Mouse (Mus musculus): Measurements from ENCODE around the gene 4930447C04Rik. TPM values are rescaled to one million over a fixed set of nuclear protein-coding genes. Genes with fewer than 3 reads are reported as not detected.

4930447C04Rik gene
- polyA plus RNA-seq, 1 experiment, result not detected

DNA sequence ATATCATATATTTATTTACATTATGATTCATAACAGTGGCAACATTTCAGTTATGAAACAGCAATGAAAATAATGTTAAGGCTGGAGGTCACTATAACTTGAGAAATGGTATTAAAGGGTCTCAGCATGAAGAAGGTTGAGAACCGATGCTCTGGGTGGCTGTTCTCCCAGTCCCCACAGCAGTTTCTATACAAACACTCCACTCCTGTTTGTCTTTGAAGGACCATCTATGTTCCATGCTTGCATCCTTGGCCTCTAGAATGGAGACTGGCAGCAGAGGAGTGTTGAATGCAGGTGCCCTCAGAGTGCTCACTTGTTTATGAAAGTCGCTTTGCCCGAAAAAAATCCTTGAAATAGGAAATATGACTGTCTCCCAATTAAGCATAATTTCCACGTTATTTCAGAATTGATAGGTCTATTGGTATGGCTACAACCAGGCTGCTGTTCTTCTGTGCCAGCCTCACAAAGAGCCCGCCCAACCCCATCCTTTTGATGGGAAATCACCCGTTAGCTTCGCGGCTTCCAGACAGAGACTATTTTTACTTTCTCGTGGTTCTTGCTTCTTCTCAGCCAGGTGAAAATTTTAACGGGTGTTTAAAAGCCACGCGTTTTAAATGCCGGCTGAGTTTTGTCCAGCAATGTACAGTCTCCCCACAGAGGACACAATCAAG, 87.0 kb downstream of the 4930447C04Rik start:
- peaks cover 38% of the 10 kb centered on the region for H3K27me3 ChIP-seq (ENCODE audit: control insufficient read depth, insufficient read depth, insufficient read length)
- no peak overlapping the region for H3ac ChIP-seq (ENCODE audit: control insufficient read depth, insufficient read length, low read depth)
- H3K79me2 ChIP-seq (ENCODE audit: control insufficient read depth, insufficient read depth), result no peaks in the 10 kb centered on the region
- no peaks in the 10 kb centered on the region for H3K36me3 ChIP-seq (ENCODE audit: control insufficient read depth, insufficient read depth)
- H3K79me3 ChIP-seq (ENCODE audit: low read depth), result no peaks in the 10 kb centered on the region
- no peak overlapping the region for H3K4me3 ChIP-seq (ENCODE audit: insufficient read depth, poor library complexity, severe bottlenecking)
- no peak for TF ChIP-seq CTCF (IDR thresholded peaks at IDR 0.05; ENCODE audit: control insufficient read depth, insufficient read depth, insufficient read length)
- no peak for TF ChIP-seq MAX (IDR thresholded peaks at IDR 0.05)
- TF ChIP-seq USF1 (IDR thresholded peaks at IDR 0.05; ENCODE audit: low read depth), result no peak
- TF ChIP-seq MYOG (IDR thresholded peaks at IDR 0.05; ENCODE audit: control insufficient read depth, extremely low read depth, insufficient read length), result no peak
- no peak for TF ChIP-seq CEBPB (IDR thresholded peaks at IDR 0.05; ENCODE audit: low read depth)
- TF ChIP-seq MYOD1 (IDR thresholded peaks at IDR 0.05; ENCODE audit: control insufficient read depth, insufficient read length, low read depth), result no peak
- TF ChIP-seq FOSL1 (IDR thresholded peaks at IDR 0.05; ENCODE audit: insufficient read depth, low read length, poor library complexity, severe bottlenecking), result no peak

DNA sequence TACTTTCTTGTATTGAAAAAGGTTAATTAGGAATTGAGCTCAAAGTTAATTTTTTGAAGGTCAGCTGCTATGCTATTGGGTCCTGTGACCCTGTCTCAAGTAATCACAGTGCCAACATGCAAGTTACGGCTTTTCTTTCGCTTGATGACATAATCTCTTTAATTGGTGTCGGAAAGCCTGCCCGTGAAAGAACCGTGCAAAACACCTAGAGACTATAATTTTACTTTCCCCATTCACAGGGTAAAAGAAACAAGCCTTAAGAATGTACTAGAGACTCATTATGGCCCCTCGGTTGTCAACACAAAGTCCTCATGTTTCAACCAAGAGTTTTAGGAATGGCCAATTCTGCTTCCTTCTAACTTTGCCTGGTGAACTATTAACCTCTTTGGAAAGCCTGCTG, 88.3 kb downstream of the 4930447C04Rik start:
- Histone ChIP-seq H3K79me2 (ENCODE audit: control insufficient read depth, insufficient read depth) (no peaks in the 10 kb centered on the region), H3K36me3 (ENCODE audit: control insufficient read depth, insufficient read depth) (no peaks in the 10 kb centered on the region), H3ac (ENCODE audit: control insufficient read depth, insufficient read length, low read depth) (no peak overlapping the region), H3K79me3 (ENCODE audit: low read depth) (no peaks in the 10 kb centered on the region), H3K4me3 (ENCODE audit: insufficient read depth, poor library complexity, severe bottlenecking) (no peak overlapping the region), H3K27me3 (ENCODE audit: control insufficient read depth, insufficient read depth, insufficient read length) (peaks cover 43% of the 10 kb centered on the region)
- TF ChIP-seq CTCF (IDR thresholded peaks at IDR 0.05; ENCODE audit: control insufficient read depth, insufficient read depth, insufficient read length) (no peak), CEBPB (IDR thresholded peaks at IDR 0.05; ENCODE audit: low read depth) (no peak), USF1 (IDR thresholded peaks at IDR 0.05; ENCODE audit: low read depth) (no peak), MYOG (IDR thresholded peaks at IDR 0.05; ENCODE audit: control insufficient read depth, extremely low read depth, insufficient read length) (no peak), MAX (IDR thresholded peaks at IDR 0.05) (no peak), FOSL1 (IDR thresholded peaks at IDR 0.05; ENCODE audit: insufficient read depth, low read length, poor library complexity, severe bottlenecking) (no peak), MYOD1 (IDR thresholded peaks at IDR 0.05; ENCODE audit: control insufficient read depth, insufficient read length, low read depth) (no peak)

DNA sequence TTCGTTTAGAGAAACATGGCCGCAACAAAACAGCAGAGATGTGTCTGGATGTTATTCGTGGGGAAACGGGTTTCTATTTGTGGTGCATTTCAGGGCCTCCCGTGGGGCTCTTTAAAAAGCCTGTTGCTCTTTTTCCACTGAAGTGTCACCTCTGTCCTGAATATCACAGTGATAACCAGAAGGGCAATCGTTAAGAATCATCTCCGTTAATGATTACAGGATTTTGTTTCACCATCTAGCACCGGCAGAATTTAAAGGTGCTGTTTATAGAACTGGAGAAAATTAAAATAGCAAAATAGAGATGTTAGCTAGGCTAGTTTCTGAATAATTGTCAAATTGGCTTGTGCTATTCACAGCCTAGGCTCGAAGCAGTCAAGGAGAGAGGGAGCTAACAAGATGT, 90.4 kb downstream of the 4930447C04Rik start:
- peaks cover 44% of the 10 kb centered on the region for H3K27me3 ChIP-seq (ENCODE audit: control insufficient read depth, insufficient read depth, insufficient read length)
- no peak overlapping the region for H3ac ChIP-seq (ENCODE audit: control insufficient read depth, insufficient read length, low read depth)
- H3K79me2 ChIP-seq (ENCODE audit: control insufficient read depth, insufficient read depth), result no peaks in the 10 kb centered on the region
- H3K36me3 ChIP-seq (ENCODE audit: control insufficient read depth, insufficient read depth), result no peaks in the 10 kb centered on the region
- no peak overlapping the region for H3K4me3 ChIP-seq (ENCODE audit: insufficient read depth, poor library complexity, severe bottlenecking)
- no peaks in the 10 kb centered on the region for H3K79me3 ChIP-seq (ENCODE audit: low read depth)
- TF ChIP-seq FOSL1 (IDR thresholded peaks at IDR 0.05; ENCODE audit: insufficient read depth, low read length, poor library complexity, severe bottlenecking) (no peak), CTCF (IDR thresholded peaks at IDR 0.05; ENCODE audit: control insufficient read depth, insufficient read depth, insufficient read length) (no peak), MYOD1 (IDR thresholded peaks at IDR 0.05; ENCODE audit: control insufficient read depth, insufficient read length, low read depth) (no peak), CEBPB (IDR thresholded peaks at IDR 0.05; ENCODE audit: low read depth) (no peak), MYOG (IDR thresholded peaks at IDR 0.05; ENCODE audit: control insufficient read depth, extremely low read depth, insufficient read length) (no peak), MAX (IDR thresholded peaks at IDR 0.05) (no peak), USF1 (IDR thresholded peaks at IDR 0.05; ENCODE audit: low read depth) (no peak)

DNA sequence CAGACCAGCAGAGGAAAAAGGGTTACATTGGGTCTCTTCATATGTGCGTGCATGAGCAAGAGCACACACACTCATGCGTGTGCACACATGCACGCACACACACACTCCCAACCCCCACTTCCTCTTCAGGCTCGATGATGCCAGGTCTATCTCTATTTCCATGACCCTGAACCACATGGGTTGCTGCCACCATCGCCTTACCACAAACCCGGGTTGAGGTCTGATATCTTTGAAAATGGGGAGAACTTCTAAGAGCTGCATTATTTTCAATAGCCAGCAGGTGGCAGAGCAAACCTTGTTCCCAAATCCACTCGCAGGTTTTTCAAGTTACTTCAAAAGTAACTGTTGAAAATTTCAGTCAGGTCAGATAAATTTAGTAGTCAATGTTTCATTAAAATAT, 92.8 kb downstream of the 4930447C04Rik start:
- Histone ChIP-seq H3K79me3 (ENCODE audit: low read depth) (no peaks in the 10 kb centered on the region), H3K4me3 (ENCODE audit: insufficient read depth, poor library complexity, severe bottlenecking) (no peak overlapping the region), H3ac (ENCODE audit: control insufficient read depth, insufficient read length, low read depth) (no peak overlapping the region), H3K36me3 (ENCODE audit: control insufficient read depth, insufficient read depth) (no peaks in the 10 kb centered on the region), H3K27me3 (ENCODE audit: control insufficient read depth, insufficient read depth, insufficient read length) (peaks cover 32% of the 10 kb centered on the region), H3K79me2 (ENCODE audit: control insufficient read depth, insufficient read depth) (no peaks in the 10 kb centered on the region)
- TF ChIP-seq CEBPB (IDR thresholded peaks at IDR 0.05; ENCODE audit: low read depth), result no peak
- no peak for TF ChIP-seq MYOG (IDR thresholded peaks at IDR 0.05; ENCODE audit: control insufficient read depth, extremely low read depth, insufficient read length)
- peak; percentile 4 for TF ChIP-seq CTCF (IDR thresholded peaks at IDR 0.05; ENCODE audit: control insufficient read depth, insufficient read depth, insufficient read length)
- no peak for TF ChIP-seq MAX (IDR thresholded peaks at IDR 0.05)
- no peak for TF ChIP-seq MYOD1 (IDR thresholded peaks at IDR 0.05; ENCODE audit: control insufficient read depth, insufficient read length, low read depth)

DNA sequence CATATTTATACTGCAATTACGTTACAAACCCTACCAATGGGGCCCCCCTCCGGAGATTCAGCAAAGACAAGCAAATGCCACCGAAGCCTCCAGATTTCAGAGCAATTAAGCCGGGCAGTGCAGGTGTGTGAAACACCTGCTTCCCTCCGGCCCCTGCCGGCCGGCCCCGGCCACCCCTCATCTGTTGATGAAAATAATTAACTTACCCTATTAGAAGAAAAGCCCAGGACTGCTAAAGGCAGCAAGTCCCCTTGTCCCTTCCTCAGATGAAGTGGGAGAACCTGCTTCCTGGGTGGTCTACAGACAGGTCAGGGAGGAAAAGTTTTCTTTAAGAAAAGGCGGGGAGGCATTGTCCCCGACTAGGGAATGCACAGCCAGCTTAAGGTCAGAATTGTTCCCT, 94.6 kb downstream of the 4930447C04Rik start:
- no peaks in the 10 kb centered on the region for H3K79me3 ChIP-seq (ENCODE audit: low read depth)
- no peak overlapping the region for H3ac ChIP-seq (ENCODE audit: control insufficient read depth, insufficient read length, low read depth)
- H3K79me2 ChIP-seq (ENCODE audit: control insufficient read depth, insufficient read depth), result no peaks in the 10 kb centered on the region
- H3K27me3 ChIP-seq (ENCODE audit: control insufficient read depth, insufficient read depth, insufficient read length), result peaks cover 31% of the 10 kb centered on the region
- TF ChIP-seq USF1 (IDR thresholded peaks at IDR 0.05; ENCODE audit: low read depth) (no peak), FOSL1 (IDR thresholded peaks at IDR 0.05; ENCODE audit: insufficient read depth, low read length, poor library complexity, severe bottlenecking) (no peak), CTCF (IDR thresholded peaks at IDR 0.05; ENCODE audit: control insufficient read depth, insufficient read depth, insufficient read length) (no peak), MYOG (IDR thresholded peaks at IDR 0.05; ENCODE audit: control insufficient read depth, extremely low read depth, insufficient read length) (no peak), MYOD1 (IDR thresholded peaks at IDR 0.05; ENCODE audit: control insufficient read depth, insufficient read length, low read depth) (no peak), MAX (IDR thresholded peaks at IDR 0.05) (no peak), CEBPB (IDR thresholded peaks at IDR 0.05; ENCODE audit: low read depth) (no peak)
- no peaks in the 10 kb centered on the region for H3K36me3 ChIP-seq (ENCODE audit: control insufficient read depth, insufficient read depth)
- no peak overlapping the region for H3K4me3 ChIP-seq (ENCODE audit: insufficient read depth, poor library complexity, severe bottlenecking)
